Mouse (Mus musculus): ENCODE data around the gene Rora. TPM values are rescaled to one million over a fixed set of nuclear protein-coding genes. Genes with fewer than 3 reads are reported as not detected.

The Rora gene
- polyA plus RNA-seq, 1 experiment from 2014 or later: 8.9 TPM

DNA sequence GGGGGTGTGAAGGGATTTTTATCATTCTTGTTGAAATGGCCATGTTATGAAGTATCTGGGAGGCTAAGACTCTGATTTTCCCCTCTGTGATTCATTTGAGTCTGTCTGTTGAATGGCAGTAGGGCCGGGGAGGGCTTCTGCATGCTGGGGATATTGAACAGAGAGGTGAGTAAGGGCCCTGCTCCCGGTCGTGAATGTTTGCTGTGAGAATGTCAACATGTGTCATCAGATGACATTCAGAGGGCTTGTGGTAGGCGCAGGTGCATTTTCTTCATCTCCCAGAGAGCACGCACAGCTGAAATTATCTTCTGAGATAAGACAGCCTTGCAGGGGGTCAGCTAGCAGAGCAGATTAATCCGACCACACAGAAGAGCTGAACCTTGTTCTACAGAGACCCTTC, 692.0 kb downstream of the Rora start:
- H3K9me3 ChIP-seq (replicated peaks): no peaks in the 10 kb centered on the region
- no peak overlapping the region for H3K4me2 ChIP-seq
- 81% methylated on average over 6 of the region's 6 CpGs for WGBS
- H3K9ac ChIP-seq: no peak overlapping the region
- ATAC-seq (replicated peaks; ENCODE audit: low FRiP score): no peak
- no peak overlapping the region for H3K27ac ChIP-seq
- H3K4me1 ChIP-seq: no peaks in the 10 kb centered on the region
- no peaks in the 10 kb centered on the region for H3K36me3 ChIP-seq
- no peak overlapping the region for H3K4me3 ChIP-seq (replicated peaks)
- no peaks in the 10 kb centered on the region for H3K27me3 ChIP-seq

DNA sequence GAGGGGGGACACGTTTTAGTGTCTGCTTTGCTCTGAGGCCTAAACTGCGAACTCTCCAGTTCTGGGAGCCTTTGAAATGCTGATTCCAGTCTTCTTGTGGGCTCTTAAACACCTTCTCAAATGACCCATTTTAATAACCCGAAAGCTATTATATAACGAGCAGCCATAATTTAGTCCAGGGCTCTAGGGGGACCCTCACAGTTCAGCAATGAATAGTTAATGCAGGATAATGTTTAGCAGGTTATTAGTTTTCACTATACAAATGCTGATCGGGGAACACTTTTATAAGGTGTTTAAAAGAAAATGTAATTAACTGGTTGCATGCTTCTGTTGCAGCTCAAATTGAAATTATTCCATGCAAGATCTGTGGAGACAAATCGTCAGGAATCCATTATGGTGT, 694.2 kb downstream of the Rora start:
- WGBS: 30% methylated on average over 6 of the region's 6 CpGs
- no peaks in the 10 kb centered on the region for H3K27me3 ChIP-seq
- no peaks in the 10 kb centered on the region for H3K4me1 ChIP-seq
- ATAC-seq (replicated peaks; ENCODE audit: low FRiP score): no peak
- H3K4me2 ChIP-seq: no peak overlapping the region
- H3K9me3 ChIP-seq (replicated peaks): no peaks in the 10 kb centered on the region
- H3K9ac ChIP-seq: no peak overlapping the region
- H3K36me3 ChIP-seq: no peaks in the 10 kb centered on the region
- H3K4me3 ChIP-seq (replicated peaks): no peak overlapping the region
- H3K27ac ChIP-seq: no peak overlapping the region

DNA sequence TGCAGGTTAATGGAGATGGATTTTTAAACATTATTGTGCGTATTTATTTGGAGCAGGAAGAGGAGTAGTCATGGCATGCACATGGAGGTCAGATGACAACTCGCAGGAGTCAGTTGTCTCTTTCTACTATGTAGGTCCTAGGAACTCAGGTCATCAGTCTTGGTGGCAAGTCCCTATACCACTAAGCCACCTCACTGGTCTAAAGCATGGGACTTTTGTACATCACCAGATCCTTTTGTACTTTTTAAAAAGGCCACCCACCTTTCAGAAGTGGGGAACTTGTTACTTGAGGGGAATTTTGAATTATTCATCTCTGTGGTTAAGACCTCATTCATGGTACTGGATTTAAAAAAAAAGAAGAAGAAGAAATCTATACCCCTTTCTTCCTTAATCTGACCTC, 696.0 kb downstream of the Rora start:
- H3K4me1 ChIP-seq: no peaks in the 10 kb centered on the region
- H3K9ac ChIP-seq: no peak overlapping the region
- no peaks in the 10 kb centered on the region for H3K36me3 ChIP-seq
- ATAC-seq (replicated peaks; ENCODE audit: low FRiP score): no peak
- 84% methylated on average over 2 of the region's 2 CpGs for WGBS
- H3K4me3 ChIP-seq (replicated peaks): no peak overlapping the region
- H3K9me3 ChIP-seq (replicated peaks): no peaks in the 10 kb centered on the region
- H3K27me3 ChIP-seq: no peaks in the 10 kb centered on the region
- H3K27ac ChIP-seq: no peak overlapping the region
- no peak overlapping the region for H3K4me2 ChIP-seq

DNA sequence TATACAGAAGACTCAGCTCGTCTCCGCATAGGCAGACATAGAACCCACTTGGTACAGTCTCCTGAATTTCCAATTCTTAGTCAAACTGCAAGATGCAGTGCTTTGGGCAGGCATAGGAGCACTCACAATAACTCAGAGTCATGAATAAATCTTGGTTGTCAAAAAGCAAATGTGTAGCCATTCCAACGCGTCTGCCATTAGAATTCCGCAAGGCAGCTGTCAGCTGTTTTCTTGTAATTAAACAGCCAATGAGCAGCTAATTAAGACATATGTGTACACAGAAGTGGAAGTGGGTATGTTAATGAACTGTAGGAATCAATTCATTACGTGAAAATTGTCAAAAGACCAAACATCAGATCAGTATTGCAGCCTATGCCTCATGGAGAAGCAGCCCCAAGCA, 700.6 kb downstream of the Rora start:
- Histone ChIP-seq H3K4me3 (replicated peaks) (no peak overlapping the region), H3K4me2 (no peak overlapping the region), H3K36me3 (no peaks in the 10 kb centered on the region), H3K9ac (no peak overlapping the region), H3K4me1 (no peaks in the 10 kb centered on the region), H3K27me3 (no peaks in the 10 kb centered on the region), H3K27ac (no peak overlapping the region), H3K9me3 (replicated peaks) (no peaks in the 10 kb centered on the region)
- 83% methylated on average over 6 of the region's 6 CpGs for WGBS
- ATAC-seq (replicated peaks; ENCODE audit: low FRiP score): no peak

DNA sequence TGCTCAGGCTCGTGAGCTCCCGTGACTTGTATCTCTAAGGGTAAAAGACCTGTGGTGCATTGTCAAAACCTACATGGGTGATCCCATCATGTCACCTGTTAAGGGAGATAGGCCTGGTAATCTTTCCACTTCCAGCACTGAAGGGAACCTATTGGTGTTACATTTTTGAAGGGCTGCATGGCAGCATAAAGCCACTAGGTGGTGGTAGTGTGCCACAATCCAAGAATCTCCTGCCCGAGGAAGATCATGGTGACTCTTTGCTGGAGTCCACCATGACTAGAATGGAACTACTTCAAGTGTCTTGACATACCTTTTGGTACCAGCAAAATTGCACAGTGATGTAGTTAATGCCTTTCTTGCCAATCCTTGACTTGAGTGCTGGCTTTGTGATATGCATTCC, 704.2 kb downstream of the Rora start:
- H3K36me3 ChIP-seq: no peaks in the 10 kb centered on the region
- ATAC-seq (replicated peaks; ENCODE audit: low FRiP score): no peak
- no peak overlapping the region for H3K9ac ChIP-seq
- H3K4me3 ChIP-seq (replicated peaks): no peak overlapping the region
- no peak overlapping the region for H3K4me2 ChIP-seq
- H3K4me1 ChIP-seq: no peaks in the 10 kb centered on the region
- WGBS: 39% methylated on average over 3 of the region's 3 CpGs
- no peak overlapping the region for H3K27ac ChIP-seq
- no peaks in the 10 kb centered on the region for H3K27me3 ChIP-seq
- H3K9me3 ChIP-seq (replicated peaks): no peaks in the 10 kb centered on the region

DNA sequence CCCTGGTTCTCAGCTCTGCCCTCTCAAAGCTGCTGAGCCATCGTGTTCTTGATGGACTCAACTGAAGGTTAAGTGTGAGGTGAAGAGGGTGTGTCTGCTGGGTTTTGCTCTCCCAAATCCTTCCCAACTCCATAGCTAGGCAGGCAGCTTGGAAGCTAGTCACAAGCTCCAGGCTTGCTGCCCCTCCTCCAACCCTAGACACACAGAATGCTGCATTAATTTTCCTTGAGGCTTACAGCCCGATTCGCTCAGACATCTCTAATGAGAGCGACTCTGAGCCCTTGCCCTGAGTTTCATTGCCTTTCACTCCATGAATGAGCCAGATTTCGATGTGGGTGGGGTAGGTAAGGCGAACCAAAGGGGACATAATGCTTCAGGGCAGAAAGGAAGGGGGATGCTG, 705.2 kb downstream of the Rora start:
- no peaks in the 10 kb centered on the region for H3K36me3 ChIP-seq
- H3K4me3 ChIP-seq (replicated peaks): no peak overlapping the region
- no peaks in the 10 kb centered on the region for H3K9me3 ChIP-seq (replicated peaks)
- H3K4me1 ChIP-seq: no peaks in the 10 kb centered on the region
- WGBS: 62% methylated on average over 6 of the region's 6 CpGs
- ATAC-seq (replicated peaks; ENCODE audit: low FRiP score): no peak
- H3K4me2 ChIP-seq: no peak overlapping the region
- H3K27ac ChIP-seq: no peak overlapping the region
- H3K9ac ChIP-seq: no peak overlapping the region
- no peaks in the 10 kb centered on the region for H3K27me3 ChIP-seq

DNA sequence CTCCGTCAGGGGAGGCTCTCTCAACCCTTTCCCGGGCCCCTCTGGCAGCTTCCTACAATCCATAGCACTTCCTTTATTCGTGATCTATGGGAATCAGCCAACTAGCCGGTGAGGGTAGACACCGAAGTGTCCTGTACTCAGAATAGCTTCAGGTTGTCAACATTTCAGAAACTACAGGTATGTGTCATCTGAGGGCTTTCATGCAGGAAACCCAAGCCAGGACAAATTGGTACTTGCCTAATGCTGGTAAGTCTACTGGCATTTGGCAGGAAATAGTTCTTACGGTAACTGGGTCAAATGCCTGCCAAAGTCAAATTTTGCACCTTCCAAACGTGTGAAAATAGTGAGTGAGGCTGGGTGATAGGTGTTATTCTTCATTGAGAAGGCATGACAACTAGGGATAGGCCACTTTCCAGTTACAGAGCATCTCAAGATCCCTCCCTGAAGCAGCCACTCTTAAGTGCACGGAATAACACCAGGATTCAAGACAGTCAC, 708.4 kb downstream of the Rora start:
- H3K27me3 ChIP-seq: no peaks in the 10 kb centered on the region
- H3K27ac ChIP-seq: no peak overlapping the region
- H3K36me3 ChIP-seq: peaks cover 8% of the 10 kb centered on the region; the same call in 1 of the 2 replicates
- no peak overlapping the region for H3K4me3 ChIP-seq (replicated peaks)
- H3K4me1 ChIP-seq: no peaks in the 10 kb centered on the region
- no peak overlapping the region for H3K4me2 ChIP-seq
- no peak for ATAC-seq (replicated peaks; ENCODE audit: low FRiP score)
- no peak overlapping the region for H3K9ac ChIP-seq
- WGBS: 84% methylated on average over 8 of the region's 8 CpGs
- no peaks in the 10 kb centered on the region for H3K9me3 ChIP-seq (replicated peaks)

DNA sequence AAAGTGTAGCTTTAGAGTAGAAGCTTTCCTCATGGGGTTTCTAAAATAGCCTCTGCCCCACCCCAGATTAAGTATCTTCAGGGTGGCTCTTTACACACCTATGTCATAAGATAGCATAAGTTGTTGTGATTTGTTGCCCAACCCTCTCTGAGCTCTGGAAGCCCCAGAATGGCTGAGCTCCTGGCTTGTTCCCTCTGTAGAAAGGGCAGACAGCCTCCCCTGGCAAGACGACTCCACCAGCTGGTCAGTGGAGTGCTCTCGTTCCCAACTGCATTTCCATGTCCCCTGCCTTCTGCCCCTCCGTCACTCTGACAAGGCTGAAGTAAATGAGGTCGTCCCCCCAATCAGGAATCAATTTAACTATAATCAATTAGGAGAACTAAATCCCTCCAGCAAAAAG, 709.2 kb downstream of the Rora start:
- no peak overlapping the region for H3K9ac ChIP-seq
- no peak overlapping the region for H3K4me3 ChIP-seq (replicated peaks)
- H3K27ac ChIP-seq: no peak overlapping the region
- no peaks in the 10 kb centered on the region for H3K4me1 ChIP-seq
- peaks cover 8% of the 10 kb centered on the region; the same call in 1 of the 2 replicates for H3K36me3 ChIP-seq
- no peaks in the 10 kb centered on the region for H3K27me3 ChIP-seq
- WGBS: 27% methylated on average over 4 of the region's 4 CpGs
- H3K4me2 ChIP-seq: no peak overlapping the region
- no peak for ATAC-seq (replicated peaks; ENCODE audit: low FRiP score)
- no peaks in the 10 kb centered on the region for H3K9me3 ChIP-seq (replicated peaks)

DNA sequence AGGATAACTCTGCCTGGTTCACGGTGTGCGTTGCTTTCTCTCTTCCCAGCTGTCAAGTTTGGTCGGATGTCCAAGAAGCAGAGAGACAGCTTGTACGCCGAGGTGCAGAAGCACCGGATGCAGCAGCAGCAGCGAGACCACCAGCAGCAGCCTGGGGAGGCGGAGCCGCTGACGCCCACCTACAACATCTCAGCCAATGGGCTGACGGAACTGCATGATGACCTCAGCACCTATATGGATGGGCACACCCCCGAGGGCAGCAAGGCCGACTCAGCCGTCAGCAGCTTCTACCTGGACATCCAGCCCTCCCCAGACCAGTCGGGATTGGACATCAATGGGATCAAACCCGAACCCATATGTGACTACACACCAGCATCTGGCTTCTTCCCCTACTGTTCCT, 710.5 kb downstream of the Rora start:
- Histone ChIP-seq H3K4me3 (replicated peaks) (no peak overlapping the region), H3K9ac (no peak overlapping the region), H3K27me3 (no peaks in the 10 kb centered on the region), H3K27ac (no peak overlapping the region), H3K4me1 (no peaks in the 10 kb centered on the region), H3K36me3 (peaks cover 8% of the 10 kb centered on the region; the same call in 1 of the 2 replicates), H3K4me2 (no peak overlapping the region), H3K9me3 (replicated peaks) (no peaks in the 10 kb centered on the region)
- 69% methylated on average over 16 of the region's 16 CpGs for WGBS
- no peak for ATAC-seq (replicated peaks; ENCODE audit: low FRiP score)

DNA sequence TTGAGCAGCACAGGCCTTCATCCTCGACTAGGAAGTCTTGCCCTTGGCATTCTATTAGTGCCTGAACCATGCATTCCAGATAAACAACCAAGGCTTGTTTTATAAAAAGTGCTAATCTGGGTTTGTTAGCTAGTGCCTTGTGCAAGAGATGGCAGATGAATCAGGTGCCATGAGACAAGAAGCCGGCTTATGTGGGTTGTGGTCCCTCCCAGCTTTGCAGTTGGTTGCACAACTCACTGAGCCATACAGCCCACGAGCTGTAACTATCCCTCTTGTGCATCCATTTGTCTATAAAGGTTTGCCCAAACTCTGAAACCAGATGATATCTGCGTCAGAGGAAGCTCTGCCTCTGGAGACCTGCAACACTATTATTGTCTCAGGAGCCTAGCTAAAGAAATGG, 713.5 kb downstream of the Rora start:
- H3K27me3 ChIP-seq: no peaks in the 10 kb centered on the region
- H3K9me3 ChIP-seq (replicated peaks): no peaks in the 10 kb centered on the region
- peaks cover 13% of the 10 kb centered on the region; the same call in 1 of the 2 replicates for H3K36me3 ChIP-seq
- H3K4me1 ChIP-seq: no peaks in the 10 kb centered on the region
- H3K4me3 ChIP-seq (replicated peaks): no peak overlapping the region
- H3K9ac ChIP-seq: no peak overlapping the region
- H3K27ac ChIP-seq: no peak overlapping the region
- WGBS: 76% methylated on average over 4 of the region's 4 CpGs
- ATAC-seq (replicated peaks; ENCODE audit: low FRiP score): no peak
- no peak overlapping the region for H3K4me2 ChIP-seq

DNA sequence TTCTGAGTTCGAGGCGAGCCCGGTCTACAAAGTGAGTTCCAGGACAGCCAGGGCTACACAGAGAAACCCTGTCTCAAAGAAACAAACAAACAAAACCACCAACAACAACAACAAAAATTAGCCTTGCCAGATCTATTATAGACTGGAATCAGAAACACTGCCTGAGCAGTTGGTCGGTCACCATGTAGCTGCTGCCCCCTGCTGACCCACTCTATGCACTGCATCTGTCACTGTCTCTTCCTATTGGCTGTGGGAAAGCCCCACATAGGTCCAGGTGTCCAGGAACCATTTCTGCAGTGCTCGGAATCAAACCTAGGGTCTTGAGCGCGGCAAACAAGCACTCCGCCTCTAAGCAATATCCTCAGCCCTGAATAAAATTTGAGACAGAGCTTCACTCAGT, 714.5 kb downstream of the Rora start:
- ATAC-seq (replicated peaks; ENCODE audit: low FRiP score): no peak
- H3K4me2 ChIP-seq: no peak overlapping the region
- no peaks in the 10 kb centered on the region for H3K9me3 ChIP-seq (replicated peaks)
- no peaks in the 10 kb centered on the region for H3K27me3 ChIP-seq
- H3K36me3 ChIP-seq: peaks cover 13% of the 10 kb centered on the region; the same call in 1 of the 2 replicates
- no peak overlapping the region for H3K9ac ChIP-seq
- 75% methylated on average over 8 of the region's 8 CpGs for WGBS
- H3K27ac ChIP-seq: no peak overlapping the region
- H3K4me3 ChIP-seq (replicated peaks): no peak overlapping the region
- H3K4me1 ChIP-seq: no peaks in the 10 kb centered on the region

DNA sequence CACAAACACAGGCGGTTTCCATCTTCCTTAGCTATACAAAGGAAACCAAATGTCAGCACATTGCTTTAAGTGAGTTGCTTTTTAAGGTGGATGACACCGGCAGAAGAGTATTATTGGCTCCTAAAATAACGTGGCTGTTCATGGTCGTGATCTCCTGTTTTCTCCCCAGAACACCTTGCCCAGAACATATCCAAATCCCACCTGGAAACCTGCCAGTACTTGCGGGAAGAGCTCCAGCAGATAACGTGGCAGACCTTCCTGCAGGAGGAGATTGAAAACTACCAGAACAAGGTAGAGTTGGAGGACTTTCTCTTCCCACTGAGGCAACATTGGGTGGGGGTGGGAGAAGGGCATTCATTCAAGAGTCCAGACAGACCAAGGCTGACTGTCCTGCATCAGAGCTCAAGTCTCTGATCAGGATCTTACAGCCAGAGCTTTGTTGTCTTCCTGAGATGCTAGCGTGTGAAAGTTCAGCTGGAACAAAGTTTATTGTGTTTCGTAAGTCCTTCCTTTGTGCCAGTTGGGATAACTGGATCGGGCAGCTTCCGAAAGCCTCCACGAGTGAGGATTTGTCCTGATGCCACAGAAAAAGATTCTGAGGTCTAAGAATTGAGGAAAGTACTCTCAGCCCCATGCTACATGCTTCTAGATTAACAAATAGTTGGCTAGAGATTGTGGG, 717.6 kb downstream of the Rora start:
- no peaks in the 10 kb centered on the region for H3K4me1 ChIP-seq
- H3K27me3 ChIP-seq: no peaks in the 10 kb centered on the region
- 88% methylated on average over 11 of the region's 11 CpGs for WGBS
- no peak overlapping the region for H3K9ac ChIP-seq
- no peak for ATAC-seq (replicated peaks; ENCODE audit: low FRiP score)
- H3K36me3 ChIP-seq: peaks cover 20% of the 10 kb centered on the region
- no peak overlapping the region for H3K4me2 ChIP-seq
- H3K27ac ChIP-seq: no peak overlapping the region
- H3K4me3 ChIP-seq (replicated peaks): no peak overlapping the region
- no peaks in the 10 kb centered on the region for H3K9me3 ChIP-seq (replicated peaks)

DNA sequence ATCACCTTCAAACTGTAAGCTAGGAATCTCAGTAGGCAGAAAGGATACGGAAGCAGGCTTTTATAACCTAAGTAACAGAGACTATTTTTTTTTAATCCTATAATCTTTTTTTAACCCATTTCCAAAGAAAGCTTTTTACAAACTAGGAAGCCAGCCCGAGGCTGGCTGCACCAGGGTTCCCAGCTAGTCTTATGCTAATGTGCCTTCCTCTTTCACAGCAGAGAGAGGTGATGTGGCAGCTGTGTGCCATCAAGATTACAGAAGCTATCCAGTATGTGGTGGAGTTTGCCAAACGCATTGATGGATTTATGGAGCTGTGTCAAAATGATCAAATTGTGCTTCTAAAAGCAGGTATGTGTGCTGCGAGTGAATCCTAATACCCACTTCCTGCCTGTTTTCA, 719.3 kb downstream of the Rora start:
- Histone ChIP-seq H3K4me2 (no peak overlapping the region), H3K4me3 (replicated peaks) (no peak overlapping the region), H3K4me1 (no peaks in the 10 kb centered on the region), H3K36me3 (peaks cover 29% of the 10 kb centered on the region), H3K9ac (no peak overlapping the region), H3K27me3 (no peaks in the 10 kb centered on the region), H3K27ac (no peak overlapping the region), H3K9me3 (replicated peaks) (no peaks in the 10 kb centered on the region)
- WGBS: 40% methylated on average over 4 of the region's 4 CpGs
- ATAC-seq (replicated peaks; ENCODE audit: low FRiP score): no peak
